Mouse (Mus musculus) right cerebral cortex, adult 2 months (tissue): ENCODE measurements around the gene Smg6.
A peak's percentile ranks its signal among the peaks of the same experiment; 100 is the strongest.
"Not testable (repeated sequence)": the region's sequence is repeated elsewhere in the genome, so short reads cannot be mapped to it uniquely, and the experiment has no call there.

Experiments used
- DNase-seq, 2 experiments: peaks; one replicate each; pipeline ENCODE4 v3.0.0; 2021 to 2022; ENCODE audit warnings: low spot score in 2 of 2

Gene Smg6

DNA sequence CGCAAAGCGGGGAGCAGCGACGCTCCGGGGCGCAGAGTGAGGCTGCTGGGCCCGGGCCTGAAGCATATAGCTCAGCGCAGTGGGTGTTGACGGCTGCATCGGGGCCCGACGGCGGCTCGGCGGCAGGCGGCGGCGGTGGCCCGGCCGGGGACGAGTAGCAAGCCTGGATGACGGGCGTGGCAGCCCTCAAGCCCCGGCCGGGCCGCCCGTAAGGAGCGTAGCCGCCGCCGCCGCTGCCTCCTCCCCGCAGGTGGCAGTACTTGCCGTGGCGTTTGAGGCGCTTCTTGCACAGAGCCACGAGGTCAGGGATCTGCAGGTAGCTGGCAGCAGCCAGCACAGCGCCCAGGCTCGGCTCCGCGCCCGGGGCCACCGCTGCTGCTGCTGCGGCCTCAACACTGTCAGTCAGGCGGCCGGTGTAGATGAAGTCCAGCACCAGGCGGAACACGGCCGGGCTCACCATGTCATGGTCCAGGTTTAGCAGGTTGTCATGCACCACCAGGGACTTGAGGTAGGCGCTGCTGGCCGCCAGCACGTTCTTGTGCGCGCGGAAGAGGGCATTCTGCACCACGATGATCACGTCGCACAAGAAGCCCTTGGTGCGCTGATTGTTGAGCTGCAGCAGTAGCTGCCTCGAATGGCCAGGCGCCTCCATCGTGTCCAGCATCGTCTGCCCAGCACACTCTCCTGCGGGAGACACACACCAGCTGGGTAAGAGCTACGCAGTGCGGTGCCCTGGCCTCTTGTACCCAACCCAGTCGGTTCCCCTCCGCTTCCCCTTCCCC is 241.4 kb downstream of the Smg6 start:
- no peak for DNase-seq

- DNase-seq, result no peak
Measured at GRCm38 (mm10) chr11:75167643-75168589, 242.3 kb downstream of the Smg6 start.

DNA sequence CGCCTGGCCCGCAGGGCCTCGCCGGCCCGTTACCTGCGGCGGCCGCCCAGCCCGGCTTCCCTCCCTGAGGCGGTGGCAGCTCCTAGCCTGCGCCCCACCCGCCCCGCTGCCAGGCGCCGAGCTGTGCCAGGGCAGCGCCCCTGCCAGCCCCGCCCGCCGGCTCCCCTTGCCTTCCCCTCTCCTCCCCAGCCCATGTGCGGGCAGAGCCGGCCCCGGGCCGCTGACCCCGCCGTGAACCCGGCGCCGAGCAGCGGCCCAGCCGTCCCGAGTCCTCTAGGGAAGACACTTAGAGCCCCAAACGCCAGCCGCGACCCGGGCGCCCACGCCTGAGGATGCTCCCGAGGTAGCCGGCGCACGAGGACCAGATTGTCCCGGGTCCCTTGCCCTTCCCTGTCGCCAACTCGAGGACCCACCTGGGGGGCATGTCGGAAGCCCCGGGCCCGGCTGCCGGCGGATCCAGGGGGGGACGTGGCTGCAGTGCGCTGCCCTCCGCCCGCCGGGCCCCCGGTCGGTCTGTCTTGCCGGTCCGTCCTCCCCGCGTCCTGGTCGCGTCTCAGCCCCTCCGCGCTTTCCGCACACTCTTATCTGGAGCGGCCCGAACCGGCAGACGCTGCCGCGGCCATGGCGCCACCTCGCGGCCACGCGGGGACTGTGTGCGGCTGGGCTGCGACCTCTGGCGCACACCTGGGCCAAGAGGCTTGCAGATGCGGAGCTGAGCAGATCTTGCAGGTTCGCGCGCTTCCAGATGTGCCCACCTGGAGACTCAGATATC is 243.2 kb downstream of the Smg6 start:
- DNase-seq, result peak; percentile 72 to 78

DNA sequence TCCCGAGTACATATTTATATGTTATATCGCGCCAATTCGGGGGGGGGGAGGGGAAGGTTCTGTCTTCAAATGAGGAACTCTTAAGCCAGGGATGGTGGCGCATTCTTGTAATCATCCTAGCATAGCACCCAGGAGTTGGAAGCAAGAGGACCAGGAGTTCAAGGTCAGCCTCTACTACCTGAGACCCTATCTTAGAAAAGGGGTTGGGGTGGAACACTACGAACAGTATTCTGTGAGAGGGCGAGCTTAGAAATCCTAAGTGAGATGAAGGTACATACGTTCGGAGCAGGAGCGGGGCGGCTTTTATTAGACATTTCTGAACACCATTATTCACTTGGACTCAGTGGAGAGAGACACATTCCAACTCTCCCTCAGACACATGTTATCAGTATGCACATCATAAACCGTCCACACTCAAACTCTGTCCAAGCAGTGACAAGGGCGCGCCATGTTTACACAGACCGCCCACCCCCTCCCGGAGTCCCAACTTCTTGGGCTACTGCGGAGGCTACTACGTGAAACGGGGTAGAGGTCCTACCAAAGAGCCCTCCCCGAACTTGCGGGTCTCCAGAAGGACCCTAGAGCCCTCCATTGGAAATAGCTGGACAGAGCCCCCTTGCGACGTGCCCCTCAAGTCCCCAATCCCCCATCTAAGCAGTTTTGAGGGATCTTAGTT is 243.9 kb downstream of the Smg6 start, which contains the start of gene Hic1:
Gene Hic1, minus strand, starts transcription at position 115 of the 676 bp plus-strand sequence.
- DNase-seq, result no peak

DNA sequence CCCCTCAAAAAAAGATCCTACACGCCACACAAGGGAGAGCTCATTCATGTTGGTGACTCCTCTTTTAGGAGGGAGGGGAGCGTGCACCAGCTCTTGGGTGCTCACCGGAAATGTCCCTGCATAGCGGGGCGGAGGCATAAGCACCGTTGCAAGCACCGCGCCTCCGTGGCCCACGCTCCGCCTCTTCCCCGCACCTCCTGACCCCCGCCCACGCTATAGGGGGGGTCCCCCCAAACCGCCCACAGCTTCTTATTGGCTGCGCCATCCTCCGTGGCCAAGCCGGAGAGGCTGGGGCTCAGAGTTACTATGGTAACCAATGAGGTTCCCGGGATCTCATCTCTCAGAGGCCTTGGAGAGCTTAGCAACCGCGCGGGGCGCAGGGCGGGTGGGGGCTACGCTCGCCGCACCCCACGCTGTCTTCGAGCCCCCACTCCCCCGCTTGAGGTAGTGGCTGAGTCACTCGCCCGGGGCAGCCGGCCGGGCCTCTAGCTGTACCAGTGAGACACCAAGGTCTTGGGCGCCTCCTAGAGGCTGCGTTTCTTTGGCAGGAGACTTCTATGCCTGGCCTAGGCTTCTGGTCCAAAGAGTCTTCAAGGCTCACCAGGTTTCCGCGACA is 244.6 kb downstream of the Smg6 start:
- DNase-seq, result peak; percentile 93 to 98

- DNase-seq, result no peak
Measured at GRCm38 (mm10) chr11:75171186-75171865, 245.7 kb downstream of the Smg6 start.

- peak; percentile 74 to 83 for DNase-seq
Measured at GRCm38 (mm10) chr11:75172151-75173094, 246.8 kb downstream of the Smg6 start.

- peak; percentile 96 to 97 for DNase-seq
Measured at GRCm38 (mm10) chr11:75173095-75173798, 247.6 kb downstream of the Smg6 start.

DNA sequence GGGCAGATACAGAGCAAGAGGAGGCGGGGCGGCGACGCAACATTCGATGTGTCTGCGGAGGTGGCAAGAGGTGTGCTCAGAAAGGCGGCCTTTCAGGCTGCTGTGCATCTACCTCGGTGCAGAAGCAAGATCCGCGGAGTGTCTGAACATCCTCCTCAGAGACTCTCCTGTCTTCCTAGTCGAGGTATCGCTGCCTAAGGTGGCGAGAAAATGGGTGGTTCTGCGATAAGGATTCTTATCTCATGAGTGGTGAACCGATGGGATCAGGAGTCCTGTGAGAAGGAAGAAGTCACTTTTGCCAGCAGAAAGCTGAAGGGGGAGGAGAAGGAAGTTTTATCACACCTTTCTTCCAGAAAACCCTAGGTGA is 248.2 kb downstream of the Smg6 start:
- no peak for DNase-seq

DNA sequence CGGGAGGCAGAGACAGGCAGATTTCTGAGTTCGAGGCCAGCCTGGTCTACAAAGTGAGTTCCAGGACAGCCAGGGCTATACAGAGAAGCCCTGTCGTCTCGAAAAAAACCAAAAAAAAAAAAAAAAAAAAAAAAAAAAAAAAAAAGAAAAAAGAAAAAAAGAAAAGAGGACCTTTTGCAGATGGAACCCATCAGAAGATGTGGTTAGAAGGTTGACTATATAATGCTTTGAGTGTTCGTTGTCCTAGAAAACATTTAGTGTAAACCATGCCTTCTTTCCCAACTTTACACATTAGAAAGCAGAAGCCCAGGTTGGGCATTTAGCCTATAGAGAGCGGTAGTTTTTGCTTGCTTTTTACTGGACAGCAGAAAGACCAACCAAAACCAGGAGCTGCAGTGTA is 249.0 kb downstream of the Smg6 start:
- DNase-seq, result not testable (repeated sequence)

- DNase-seq, result peak in 1 of 2 experiments; percentile 32
Measured at GRCm38 (mm10) chr11:75178011-75178410, 252.4 kb downstream of the Smg6 start.

DNA sequence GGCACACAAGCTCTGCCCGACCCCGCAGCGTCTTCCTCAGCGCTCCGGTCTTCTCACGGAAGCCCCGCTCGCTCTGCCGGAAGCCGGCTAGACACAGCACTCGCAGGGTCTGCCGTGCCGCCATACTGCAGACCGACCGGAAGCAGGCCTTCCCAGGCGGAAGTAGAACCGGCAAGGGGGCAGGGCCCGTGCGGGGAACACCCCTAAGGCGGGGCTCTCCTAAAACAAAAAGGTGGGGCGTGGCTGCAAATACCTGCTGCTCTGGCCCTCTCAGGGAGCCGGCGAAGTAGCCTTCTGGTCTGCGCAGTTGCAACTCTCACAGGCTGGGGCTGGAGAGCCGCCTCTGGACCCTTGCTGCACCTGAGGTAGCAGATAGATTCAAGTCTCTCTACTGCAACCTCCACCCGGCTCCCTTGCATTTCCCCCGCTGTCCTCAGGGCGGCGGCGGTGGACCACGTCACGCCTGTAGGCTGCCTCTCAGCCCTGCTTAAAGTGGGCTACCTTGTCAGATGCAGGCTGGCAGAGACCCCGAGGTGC is 253.1 kb downstream of the Smg6 start, which contains the start of gene Ovca2:
Gene Ovca2, minus strand, starts transcription at position 164 of the 537 bp plus-strand sequence.
- peak; percentile 88 to 91 for DNase-seq

GRCm38 (mm10) chr11:75183917-75184570 is 258.4 kb downstream of the Smg6 start:
- DNase-seq, result peak; percentile 79 to 83

DNA sequence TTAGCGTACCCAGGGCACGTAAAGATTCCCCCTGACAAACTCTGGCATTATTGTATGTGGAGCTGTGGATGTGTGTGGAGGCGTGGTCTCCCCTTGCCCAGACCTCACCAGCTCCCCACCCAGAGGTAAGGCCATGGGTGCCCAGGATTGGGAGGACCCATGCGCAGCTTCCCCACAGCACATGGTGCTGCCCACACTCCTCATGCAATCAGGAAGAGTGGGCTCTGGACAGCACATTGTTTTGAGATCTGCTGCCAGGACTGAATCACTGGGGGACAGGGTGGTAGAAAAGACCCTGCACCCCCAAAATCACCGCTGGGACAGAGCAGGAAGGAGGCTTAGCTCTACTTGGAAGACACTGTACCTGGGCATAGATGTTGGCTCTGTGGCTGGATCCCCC is 258.9 kb downstream of the Smg6 start:
- DNase-seq, result peak in 1 of 2 experiments; percentile 53

DNA sequence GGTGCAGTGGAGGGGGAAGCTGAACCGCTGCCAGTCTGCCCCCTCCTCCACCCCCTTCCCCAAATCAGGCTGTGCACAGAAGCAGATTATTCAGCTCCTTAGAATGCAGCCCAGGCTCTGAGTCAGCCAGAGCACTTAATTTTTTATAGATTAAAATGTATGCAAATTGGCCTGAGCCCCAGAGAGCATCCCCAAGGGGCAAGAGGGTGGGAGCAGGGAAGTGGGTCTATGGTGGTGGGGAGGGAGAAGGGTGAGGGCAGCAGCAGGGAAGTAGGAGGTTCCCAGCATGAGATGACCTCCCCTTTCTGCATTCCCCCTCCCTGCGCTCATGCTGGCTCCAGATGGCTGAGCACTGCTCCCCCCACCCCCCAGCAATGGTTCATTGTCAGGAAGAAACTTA is 259.4 kb downstream of the Smg6 start:
- peak in 1 of 2 experiments; percentile 61 for DNase-seq

DNA sequence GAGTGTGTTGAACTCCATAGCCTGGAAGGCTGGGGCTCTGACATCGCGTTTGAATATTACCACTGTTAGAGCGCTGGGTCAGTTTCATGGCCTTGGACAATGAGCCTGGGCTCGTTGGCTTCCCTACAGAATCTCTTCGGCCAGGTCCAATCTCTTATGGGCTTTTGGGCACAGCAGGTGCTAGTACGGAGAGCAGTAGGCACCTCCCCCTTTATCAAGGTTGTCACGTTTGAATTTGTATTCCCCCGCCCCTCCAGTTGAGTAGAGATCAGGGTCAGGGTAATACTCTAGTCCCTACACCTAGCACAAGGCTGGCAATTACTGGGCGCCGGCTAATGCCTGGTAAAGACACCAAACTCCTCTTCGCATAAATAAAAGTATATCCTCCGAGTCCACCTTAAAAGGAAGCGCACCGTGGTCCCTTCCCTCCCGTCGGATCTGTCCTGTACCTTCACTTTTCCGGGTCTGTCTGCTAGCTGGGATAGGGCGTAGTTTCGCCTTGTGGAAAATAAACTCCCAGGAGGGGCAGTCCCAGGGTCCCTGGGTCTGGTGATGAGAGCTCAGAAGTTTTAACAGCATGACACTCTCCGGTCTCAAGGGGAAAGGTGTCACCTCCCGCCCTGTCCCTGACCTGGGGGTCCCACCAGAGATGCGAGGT is 264.2 kb downstream of the Smg6 start:
- DNase-seq, result peak in 1 of 2 experiments; percentile 7

DNA sequence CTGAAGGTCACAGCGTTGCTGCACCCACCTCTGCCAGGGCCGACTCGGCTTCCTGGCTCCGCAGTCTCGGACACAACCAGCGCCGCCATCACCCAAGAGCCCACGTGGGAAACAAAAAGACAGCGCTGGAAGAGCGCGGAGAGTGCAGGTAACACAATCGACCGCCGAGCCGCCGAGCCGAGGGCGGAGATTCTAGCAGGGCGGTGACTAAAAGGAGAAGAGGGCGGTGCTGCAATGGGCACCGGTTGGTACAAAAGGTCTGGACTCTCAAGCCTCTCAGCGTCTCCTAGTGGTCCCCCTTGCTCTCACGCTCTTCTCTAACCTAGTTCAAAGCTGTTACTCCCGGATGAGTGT is 264.7 kb downstream of the Smg6 start:
- peak; percentile 80 to 85 for DNase-seq
